Mouse (Mus musculus) megakaryocyte, embryonic 14.5 days (primary cell): ENCODE measurements around the gene Fam19a2. TPM values are rescaled to one million over a fixed set of nuclear protein-coding genes. Genes with fewer than 3 reads are reported as not detected.

ENCODE experiments used
- H3K27me3 ChIP-seq: replicated peaks from 2 replicates; pipeline ENCODE3; 2012; ENCODE audit warnings: inconsistent platforms
- H3K36me3 ChIP-seq: replicated peaks from 2 replicates; pipeline ENCODE3; 2012; ENCODE audit warnings: low read length, inconsistent platforms, mixed read lengths
- H3K4me1 ChIP-seq: 2 replicates; pipeline ENCODE4 v1.6.1; 2012; ENCODE audit warnings: inconsistent platforms
- H3K4me3 ChIP-seq: replicated peaks from 2 replicates; pipeline ENCODE3; 2012; ENCODE audit warnings: moderate library complexity, mild to moderate bottlenecking, inconsistent platforms
- H3K9me3 ChIP-seq: 2 replicates; pipeline ENCODE4 v1.6.1; 2012; ENCODE audit warnings: inconsistent platforms
- FLI1 ChIP-seq: IDR thresholded peaks from 2 replicates; pipeline ENCODE4 v1.6.1; 2012; ENCODE audit warnings: low read length, inconsistent platforms, mixed read lengths
- GATA1 ChIP-seq: IDR thresholded peaks from 3 replicates; pipeline ENCODE4 v1.6.1; 2012; ENCODE audit warnings: mixed read lengths, low read length, inconsistent platforms, borderline replicate concordance
- polyA plus RNA-seq: library from polyadenylated mRNA; stranded (reverse); fragments of >175 nt; gene quantifications from 2 replicates; pipeline ENCODE4 v1.2.3, GENCODE M21; 2012; ENCODE audit warnings: low replicate concordance; ENCODE audit not compliant: insufficient read depth

Gene Fam19a2
- polyA plus RNA-seq, 1 experiment, result not detected

GRCm38 (mm10) chr10:123424482-123424881 lies 160.7 kb downstream of the Fam19a2 start:
- TF ChIP-seq GATA1 (no peak), FLI1 (no peak)
- no peaks in the 10 kb centered on the region for H3K36me3 ChIP-seq
- H3K4me1 ChIP-seq, result no peaks in the 10 kb centered on the region
- no peak overlapping the region for H3K4me3 ChIP-seq
- no peaks in the 10 kb centered on the region for H3K27me3 ChIP-seq
- 0 out of 2 replicates have a peak, but pooled peaks cover 4% of the 10 kb centered on the region for H3K9me3 ChIP-seq

- Histone ChIP-seq H3K4me3 (no peak overlapping the region), H3K36me3 (no peaks in the 10 kb centered on the region), H3K9me3 (0 out of 2 replicates have a peak, but pooled peaks cover 4% of the 10 kb centered on the region), H3K27me3 (no peaks in the 10 kb centered on the region), H3K4me1 (no peaks in the 10 kb centered on the region)
- TF ChIP-seq FLI1 (no peak), GATA1 (no peak)
These were observed 162.9 kb downstream of the Fam19a2 start for GRCm38 (mm10) chr10:123426527-123427363.

- Histone ChIP-seq H3K27me3 (no peaks in the 10 kb centered on the region), H3K4me3 (no peak overlapping the region), H3K9me3 (peaks cover 12% of the 10 kb centered on the region; the same call in 1 of the 2 replicates), H3K4me1 (no peaks in the 10 kb centered on the region), H3K36me3 (no peaks in the 10 kb centered on the region)
- no peak for TF ChIP-seq FLI1
These were observed 167.8 kb downstream of the Fam19a2 start for GRCm38 (mm10) chr10:123431569-123431968.

GRCm38 (mm10) chr10:123437576-123437975 lies 173.8 kb downstream of the Fam19a2 start:
- H3K9me3 ChIP-seq, result peaks cover 30% of the 10 kb centered on the region; the same call in 1 of the 2 replicates
- H3K36me3 ChIP-seq, result no peaks in the 10 kb centered on the region
- TF ChIP-seq GATA1, result no peak
- no peak for TF ChIP-seq FLI1
- H3K27me3 ChIP-seq, result no peaks in the 10 kb centered on the region
- H3K4me3 ChIP-seq, result no peak overlapping the region
- H3K4me1 ChIP-seq, result no peaks in the 10 kb centered on the region

GRCm38 (mm10) chr10:123456800-123457199 lies 193.0 kb downstream of the Fam19a2 start:
- TF ChIP-seq FLI1 (no peak), GATA1 (no peak)
- Histone ChIP-seq H3K36me3 (no peaks in the 10 kb centered on the region), H3K9me3 (no peaks in the 10 kb centered on the region), H3K27me3 (no peaks in the 10 kb centered on the region), H3K4me1 (no peaks in the 10 kb centered on the region), H3K4me3 (no peak overlapping the region)

- no peaks in the 10 kb centered on the region for H3K27me3 ChIP-seq
- H3K4me1 ChIP-seq, result no peaks in the 10 kb centered on the region
- H3K9me3 ChIP-seq, result no peaks in the 10 kb centered on the region
- no peaks in the 10 kb centered on the region for H3K36me3 ChIP-seq
- TF ChIP-seq GATA1, result no peak
- TF ChIP-seq FLI1, result no peak
- no peak overlapping the region for H3K4me3 ChIP-seq
These were observed 196.7 kb downstream of the Fam19a2 start for GRCm38 (mm10) chr10:123460466-123460865.

GRCm38 (mm10) chr10:123462305-123462704 lies 198.5 kb downstream of the Fam19a2 start:
- no peaks in the 10 kb centered on the region for H3K27me3 ChIP-seq
- H3K4me1 ChIP-seq, result no peaks in the 10 kb centered on the region
- H3K4me3 ChIP-seq, result no peak overlapping the region
- peaks cover 4% of the 10 kb centered on the region; the same call in 1 of the 2 replicates for H3K9me3 ChIP-seq
- TF ChIP-seq FLI1 (no peak), GATA1 (no peak)
- H3K36me3 ChIP-seq, result no peaks in the 10 kb centered on the region

GRCm38 (mm10) chr10:123514749-123515148 lies 251.0 kb downstream of the Fam19a2 start:
- H3K36me3 ChIP-seq, result no peaks in the 10 kb centered on the region
- peaks cover 7% of the 10 kb centered on the region; the same call in 1 of the 2 replicates for H3K9me3 ChIP-seq
- no peaks in the 10 kb centered on the region for H3K27me3 ChIP-seq
- no peak for TF ChIP-seq GATA1
- no peak for TF ChIP-seq FLI1
- H3K4me1 ChIP-seq, result no peaks in the 10 kb centered on the region
- no peak overlapping the region for H3K4me3 ChIP-seq

GRCm38 (mm10) chr10:123520613-123521012 lies 256.8 kb downstream of the Fam19a2 start:
- Histone ChIP-seq H3K27me3 (no peaks in the 10 kb centered on the region), H3K4me3 (no peak overlapping the region), H3K4me1 (no peaks in the 10 kb centered on the region), H3K36me3 (no peaks in the 10 kb centered on the region), H3K9me3 (peaks cover 20% of the 10 kb centered on the region)
- TF ChIP-seq FLI1 (no peak), GATA1 (no peak)

- no peaks in the 10 kb centered on the region for H3K27me3 ChIP-seq
- H3K4me3 ChIP-seq, result no peak overlapping the region
- H3K36me3 ChIP-seq, result no peaks in the 10 kb centered on the region
- peaks cover 20% of the 10 kb centered on the region for H3K9me3 ChIP-seq
- H3K4me1 ChIP-seq, result no peaks in the 10 kb centered on the region
- TF ChIP-seq GATA1, result no peak
- TF ChIP-seq FLI1, result no peak
These were observed 257.4 kb downstream of the Fam19a2 start for GRCm38 (mm10) chr10:123521203-123521602.

- no peak overlapping the region for H3K4me3 ChIP-seq
- no peaks in the 10 kb centered on the region for H3K27me3 ChIP-seq
- no peak for TF ChIP-seq GATA1
- no peak for TF ChIP-seq FLI1
- H3K4me1 ChIP-seq, result no peaks in the 10 kb centered on the region
- no peaks in the 10 kb centered on the region for H3K36me3 ChIP-seq
- H3K9me3 ChIP-seq, result peaks cover 32% of the 10 kb centered on the region
These were observed 261.6 kb downstream of the Fam19a2 start for GRCm38 (mm10) chr10:123525424-123525823.
